Mouse (Mus musculus) gonadal fat pad, adult 2 months (tissue): ENCODE data around the gene Kank4. TPM values are rescaled to one million over a fixed set of nuclear protein-coding genes. Genes with fewer than 3 reads are reported as not detected.
"Not testable (repeated sequence)": the region's sequence is repeated elsewhere in the genome, so short reads cannot be mapped to it uniquely, and the experiment has no call there.

ENCODE experiments used
- DNase-seq: peaks from one replicate; pipeline ENCODE4 v3.0.0-alpha.2; 2012; ENCODE audit warnings: low read depth
- polyA plus RNA-seq: library from polyadenylated mRNA; depleted of rRNA; stranded (reverse); fragments of >200 nt; gene quantifications from 2 replicates; pipeline ENCODE4 v1.2.3, GENCODE M21; 2012

Kank4 gene
- polyA plus RNA-seq, 1 experiment: 3.3 TPM

GRCm38 (mm10) chr4:98776721-98777427 lies 40.5 kb downstream of the Kank4 start:
- DNase-seq: no peak

- no peak for DNase-seq
Observed at GRCm38 (mm10) chr4:98773785-98774184, 43.6 kb downstream of the Kank4 start.

GRCm38 (mm10) chr4:98767134-98768133 lies 49.9 kb downstream of the Kank4 start:
- no peak for DNase-seq

DNA sequence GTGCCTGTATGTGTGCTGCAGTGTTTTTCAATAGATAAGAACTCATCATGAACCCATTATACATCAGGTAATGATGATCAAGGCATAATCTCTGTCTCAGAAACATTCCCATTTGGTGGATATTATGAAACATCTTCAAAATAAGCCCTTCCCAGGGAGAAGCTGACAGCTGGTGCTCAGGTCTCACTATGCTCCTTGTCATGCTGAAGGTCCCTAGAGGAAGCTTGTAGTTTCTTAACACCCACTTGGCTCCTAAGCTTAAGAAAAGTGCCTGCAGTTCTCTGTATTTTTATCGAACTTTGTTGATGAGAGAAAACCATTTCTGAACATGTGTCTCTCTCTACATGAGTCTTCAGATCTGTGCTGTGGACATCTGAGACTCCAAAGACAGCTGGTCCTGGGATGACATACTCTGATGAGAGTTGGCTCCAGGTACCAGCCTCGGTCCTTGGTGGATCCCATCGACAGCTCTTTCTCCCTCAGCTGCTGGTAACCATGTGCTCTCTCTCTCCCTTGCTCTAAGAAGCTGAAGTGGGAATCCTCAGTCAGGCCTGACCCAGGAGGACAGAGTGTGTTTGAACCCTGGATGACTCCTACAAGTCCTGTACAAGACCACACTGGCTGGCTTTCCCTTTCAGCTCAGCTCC lies 58.3 kb downstream of the Kank4 start:
- DNase-seq: no peak

- no peak for DNase-seq
Observed at GRCm38 (mm10) chr4:98758012-98758821, 59.1 kb downstream of the Kank4 start.

- DNase-seq: no peak
Observed at GRCm38 (mm10) chr4:98756141-98756540, 61.2 kb downstream of the Kank4 start.

DNA sequence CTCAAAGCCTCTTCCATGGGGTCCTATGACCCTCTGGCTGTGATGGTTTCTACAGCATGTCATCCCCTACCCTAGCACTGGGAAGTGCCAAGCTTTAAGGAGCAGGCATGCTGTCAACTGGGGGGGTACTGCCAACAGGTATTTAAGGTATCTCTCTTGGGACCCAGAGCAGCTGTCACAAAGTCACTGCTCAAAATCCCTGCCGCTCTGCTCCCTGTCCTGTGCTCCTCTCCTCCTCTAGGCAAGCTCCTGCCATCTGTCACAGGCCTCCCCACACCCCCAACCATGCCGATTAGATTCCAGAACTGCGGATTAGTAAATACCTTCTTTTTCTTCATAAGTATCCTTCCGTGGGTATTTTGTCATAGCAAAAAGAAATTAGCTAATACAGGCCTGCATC lies 62.9 kb downstream of the Kank4 start:
- no peak for DNase-seq

GRCm38 (mm10) chr4:98743906-98744210 lies 73.5 kb downstream of the Kank4 start:
- DNase-seq: no peak

GRCm38 (mm10) chr4:98743209-98743905 lies 74.0 kb downstream of the Kank4 start:
- DNase-seq: no peak

- no peak for DNase-seq
Observed at GRCm38 (mm10) chr4:98739753-98740152, 77.6 kb downstream of the Kank4 start.

DNA sequence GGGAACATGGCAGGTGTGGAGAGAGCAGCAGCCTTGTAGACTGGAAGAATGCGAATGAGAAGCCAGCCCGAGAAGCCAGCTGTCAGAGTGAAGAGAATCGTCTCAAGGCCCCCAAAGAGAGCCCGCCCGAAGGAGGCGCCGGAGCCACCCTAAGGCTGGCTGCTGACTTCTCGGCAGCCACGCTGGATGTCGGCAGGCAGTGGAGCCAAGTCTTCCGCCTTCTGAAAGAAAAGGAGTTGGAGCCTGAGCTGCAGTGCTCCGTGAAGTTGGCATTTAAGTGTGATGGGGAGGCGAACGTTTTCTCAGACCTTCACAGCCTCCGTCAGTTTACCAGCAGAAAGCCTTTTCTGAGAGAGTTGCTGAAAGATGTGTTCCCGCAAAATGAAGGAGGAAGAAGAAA lies 83.7 kb downstream of the Kank4 start:
- DNase-seq: no peak

GRCm38 (mm10) chr4:98728716-98729115 lies 88.6 kb downstream of the Kank4 start:
- no peak for DNase-seq

DNA sequence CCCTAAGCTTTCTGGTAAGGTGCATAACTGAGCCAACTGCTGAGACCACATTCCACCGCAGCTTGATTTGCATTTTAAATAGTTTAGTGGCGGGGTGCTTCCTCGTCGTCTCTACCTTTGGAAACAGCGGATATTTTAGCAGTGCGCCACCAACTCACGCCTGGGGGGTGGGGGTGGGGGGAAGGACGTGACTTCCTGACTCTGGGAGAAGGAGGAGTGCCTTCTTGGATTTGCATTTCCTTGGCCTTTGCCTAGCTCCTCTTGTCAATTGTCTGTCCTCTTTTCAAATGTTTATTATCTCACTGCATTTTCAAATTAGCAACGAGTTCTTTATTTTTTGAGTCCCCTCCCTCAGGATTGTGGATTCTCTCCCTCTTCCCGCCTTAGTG lies 89.4 kb downstream of the Kank4 start:
- DNase-seq: no peak

DNA sequence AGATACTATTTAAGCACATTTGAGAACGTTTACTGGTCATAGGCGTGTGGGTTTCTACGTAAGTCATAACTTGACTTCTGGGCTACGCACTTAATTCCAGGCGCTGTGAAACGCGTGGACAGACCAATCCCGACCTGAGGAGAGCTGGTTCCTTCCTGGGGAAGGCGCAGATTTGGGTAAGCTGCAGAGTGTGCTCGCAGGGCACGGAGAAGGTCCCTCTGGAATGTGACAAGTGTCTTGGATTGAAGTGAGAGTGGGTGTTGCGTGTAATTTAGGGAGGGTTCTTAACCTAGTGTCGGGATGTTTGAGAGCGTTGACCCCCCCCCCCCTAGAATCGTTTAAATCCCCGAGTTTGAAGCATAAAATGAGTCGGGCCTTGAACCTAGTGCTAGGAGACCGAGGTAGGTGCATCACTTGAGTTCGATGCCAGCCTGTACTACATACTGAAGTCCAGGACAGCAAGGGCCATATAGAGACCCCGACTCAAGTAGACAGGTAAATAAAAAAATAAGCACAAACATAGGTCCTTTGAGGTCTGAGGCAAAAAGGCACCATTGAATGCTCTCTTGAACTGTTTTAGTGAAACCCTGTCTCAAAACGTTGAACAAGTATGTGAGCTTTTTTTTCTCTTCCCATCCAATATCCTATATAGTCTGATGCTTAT lies 89.9 kb downstream of the Kank4 start:
- no peak for DNase-seq

DNA sequence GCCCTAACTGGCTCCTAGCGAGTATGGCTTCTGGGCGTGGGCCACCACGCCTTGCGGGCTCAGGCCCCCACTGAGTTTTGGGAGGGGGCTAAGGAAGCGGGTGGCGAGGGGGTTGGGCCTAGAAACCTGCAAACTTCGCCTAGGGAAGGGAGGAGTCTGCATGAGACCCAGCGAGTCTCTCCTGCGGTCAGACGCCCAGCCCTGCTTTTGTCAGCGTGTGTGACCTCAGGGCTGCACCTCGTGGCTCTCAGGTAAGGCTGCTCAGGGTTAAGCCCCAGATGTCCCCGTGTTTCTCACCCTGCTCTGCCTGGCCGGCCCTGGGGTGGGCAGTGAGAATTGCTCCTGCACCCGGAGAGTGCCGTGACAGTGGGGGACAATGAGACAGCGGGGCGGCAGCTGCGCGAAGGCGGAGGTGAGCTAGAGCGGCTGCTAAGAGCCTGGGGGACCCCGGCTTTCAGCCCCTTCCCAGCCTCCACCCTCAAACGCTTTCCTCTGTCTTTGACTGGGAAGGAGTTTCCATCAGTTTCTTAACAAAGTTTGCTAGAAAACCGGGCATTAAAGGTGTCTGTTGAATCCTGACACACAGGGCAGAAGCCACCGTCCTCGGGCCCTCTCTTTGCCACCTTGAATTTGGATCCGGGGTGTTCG lies 90.6 kb downstream of the Kank4 start, which contains the start of gene L1td1:
TSS of gene L1td1 (plus strand) at position 145 of the 648 bp plus-strand sequence.
- no peak for DNase-seq

- DNase-seq: no peak
Observed at GRCm38 (mm10) chr4:98725439-98725838, 91.9 kb downstream of the Kank4 start.

- DNase-seq: not testable (repeated sequence)
Observed at GRCm38 (mm10) chr4:98724682-98725081, 92.7 kb downstream of the Kank4 start.

- no peak for DNase-seq
Observed at GRCm38 (mm10) chr4:98722454-98722853, 94.9 kb downstream of the Kank4 start.

- no peak for DNase-seq
Observed at GRCm38 (mm10) chr4:98718547-98718917, 98.8 kb downstream of the Kank4 start.
